Mouse (Mus musculus) midbrain, embryonic 12.5 days (tissue): ENCODE results near the gene Phactr1. TPM values are rescaled to one million over a fixed set of nuclear protein-coding genes. Genes with fewer than 3 reads are reported as not detected.
A peak's percentile ranks its signal among the peaks of the same experiment; 100 is the strongest.

Experiments
- ATAC-seq: fragments of 200-750 bp; cut with Nextera tagmentation; 2 replicates; pipeline ENCODE4 v1.8.0; 2017; ENCODE audit warnings: low read depth, moderate TSS enrichment, moderate library complexity; ENCODE audit not compliant: low FRiP score
- H3K27ac ChIP-seq: fragments of 300-500 bp; sonication (generic); replicated peaks from 2 replicates; pipeline ENCODE4 v1.5.1; 2016; ENCODE audit warnings: mild to moderate bottlenecking
- H3K27me3 ChIP-seq: fragments of 300-500 bp; sonication (generic); 2 replicates; pipeline ENCODE4 v1.6.1; 2016; ENCODE audit warnings: mild to moderate bottlenecking
- H3K36me3 ChIP-seq: fragments of 300-500 bp; sonication (generic); 2 replicates; pipeline ENCODE4 v1.6.1; 2016
- H3K4me1 ChIP-seq: fragments of 300-500 bp; sonication (generic); 2 replicates; pipeline ENCODE4 v1.6.1; 2016
- H3K4me2 ChIP-seq: fragments of 300-500 bp; sonication (generic); replicated peaks from 2 replicates; pipeline ENCODE4 v1.6.1; 2016; ENCODE audit warnings: mild to moderate bottlenecking, moderate library complexity
- H3K4me3 ChIP-seq: fragments of 300-500 bp; sonication (generic); 2 replicates; pipeline ENCODE4 v1.5.1; 2016; ENCODE audit warnings: mild to moderate bottlenecking
- H3K9ac ChIP-seq: fragments of 300-500 bp; sonication (generic); replicated peaks from 2 replicates; pipeline ENCODE4 v1.6.1; 2016; ENCODE audit warnings: mild to moderate bottlenecking, moderate library complexity
- H3K9me3 ChIP-seq: fragments of 300-500 bp; sonication (generic); 2 replicates; pipeline ENCODE4 v1.6.1; 2016; ENCODE audit warnings: mild to moderate bottlenecking
- WGBS: fragments of 180-500 bp; shearing (Covaris S2); methylation state at CpG from one replicate; pipeline ENCODE4 v1.1.7; 2016; 5-methylcytosine and 5-hydroxymethylcytosine counted together
- polyA plus RNA-seq: library from polyadenylated mRNA; unstranded; fragments of >200 nt; fragmentation: Nextera tagmentation; extraction: Ambion mirVana; gene quantifications from 2 replicates; pipeline ENCODE4 v1.2.1, GENCODE M21; 2016

Gene Phactr1
- polyA plus RNA-seq, 1 experiment from 2014 or later: 23.2 TPM

DNA sequence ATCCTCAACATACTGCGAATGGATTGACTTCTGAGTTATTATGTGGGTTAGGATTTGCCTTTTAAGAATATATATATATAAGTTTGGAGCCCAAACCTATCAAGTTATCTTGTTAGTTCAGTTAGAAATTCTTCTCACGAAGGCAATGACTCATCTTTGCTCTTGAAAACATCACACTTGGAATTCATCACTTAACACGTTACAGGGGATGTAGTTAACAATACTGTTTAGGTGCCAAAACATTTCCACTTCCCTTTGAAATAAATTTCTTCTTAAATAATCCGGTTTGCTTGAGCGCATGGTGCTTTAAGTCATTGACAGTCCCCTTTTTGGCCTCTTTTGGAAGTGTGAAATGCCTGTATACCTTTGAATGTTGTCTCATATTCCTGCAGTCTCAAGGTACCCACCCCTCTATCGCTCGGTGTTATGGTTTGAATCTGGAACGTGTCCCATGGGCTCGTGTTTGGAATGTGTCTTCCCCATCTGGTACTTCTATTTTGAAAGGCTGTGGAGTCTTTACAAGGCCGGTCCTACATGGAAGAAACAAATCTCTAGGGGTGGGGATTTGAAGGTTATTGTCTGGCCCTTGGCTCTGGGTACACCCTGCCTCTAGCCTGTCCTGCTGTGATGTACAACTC lies 80.6 kb downstream of the Phactr1 start:
- WGBS: 92% methylated on average over 10 of the region's 10 CpGs
- H3K27me3 ChIP-seq: no peaks in the 10 kb centered on the region
- no peak overlapping the region for H3K4me3 ChIP-seq
- no peak overlapping the region for H3K9ac ChIP-seq
- H3K4me1 ChIP-seq: peaks cover 19% of the 10 kb centered on the region
- no peak overlapping the region for H3K27ac ChIP-seq
- no peak for ATAC-seq
- no peak overlapping the region for H3K4me2 ChIP-seq
- H3K36me3 ChIP-seq: no peaks in the 10 kb centered on the region
- no peaks in the 10 kb centered on the region for H3K9me3 ChIP-seq

DNA sequence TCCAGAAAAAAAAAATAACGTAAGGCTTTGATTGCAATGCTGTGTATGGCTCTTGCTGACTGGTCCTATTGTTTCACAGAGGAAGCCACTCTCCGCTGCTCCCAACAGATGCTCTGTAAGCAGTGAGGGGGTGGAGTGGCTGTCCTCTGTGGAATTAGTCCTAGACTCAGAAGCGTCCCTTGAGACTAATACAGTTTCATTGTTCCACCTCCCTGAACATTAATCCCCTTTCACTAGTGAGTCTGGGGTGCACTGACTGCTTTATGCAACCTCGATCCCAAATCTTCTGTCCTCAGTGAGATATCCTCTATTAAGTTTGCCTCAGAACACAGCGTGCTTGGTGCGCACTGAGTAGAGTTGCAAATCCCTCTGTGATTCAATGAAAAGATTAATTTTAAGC lies 91.9 kb downstream of the Phactr1 start:
- no peak overlapping the region for H3K4me3 ChIP-seq
- H3K9me3 ChIP-seq: no peaks in the 10 kb centered on the region
- H3K4me1 ChIP-seq: peaks cover 15% of the 10 kb centered on the region
- WGBS: 9% methylated on average over 6 of the region's 6 CpGs
- H3K9ac ChIP-seq: no peak overlapping the region
- peak; percentile 80 for ATAC-seq
- peak overlapping the region; percentile 42 for H3K4me2 ChIP-seq
- no peaks in the 10 kb centered on the region for H3K36me3 ChIP-seq
- 0 out of 2 replicates have a peak, but pooled peaks cover 7% of the 10 kb centered on the region for H3K27me3 ChIP-seq
- H3K27ac ChIP-seq: peak overlapping the region; percentile 25; the same call in 1 of the 2 replicates

DNA sequence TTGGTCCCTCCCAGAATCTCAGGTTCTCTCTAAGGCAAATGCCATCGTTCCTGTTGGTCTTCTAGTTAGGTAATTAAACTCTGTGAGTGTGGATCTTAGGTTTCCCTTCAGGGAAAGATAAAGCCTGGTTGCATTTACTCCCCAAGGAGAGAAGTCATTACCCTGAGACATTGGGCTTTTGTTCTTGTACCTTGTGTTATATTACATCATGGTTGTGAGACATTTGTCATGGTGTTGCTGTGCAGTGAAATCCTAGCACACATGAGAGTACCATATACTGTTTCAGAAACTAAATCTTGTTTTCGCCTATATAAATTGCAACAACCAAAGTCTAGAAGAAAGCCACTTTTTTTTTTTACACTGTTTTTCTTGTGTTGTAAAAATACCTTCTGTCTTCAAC lies 93.6 kb downstream of the Phactr1 start:
- Histone ChIP-seq H3K27ac (no peak overlapping the region), H3K4me2 (no peak overlapping the region), H3K4me3 (no peak overlapping the region), H3K27me3 (0 out of 2 replicates have a peak, but pooled peaks cover 7% of the 10 kb centered on the region), H3K9me3 (no peaks in the 10 kb centered on the region), H3K36me3 (no peaks in the 10 kb centered on the region), H3K4me1 (peaks cover 18% of the 10 kb centered on the region), H3K9ac (no peak overlapping the region)
- no peak for ATAC-seq
- 69% methylated on average over 2 of the region's 2 CpGs for WGBS

DNA sequence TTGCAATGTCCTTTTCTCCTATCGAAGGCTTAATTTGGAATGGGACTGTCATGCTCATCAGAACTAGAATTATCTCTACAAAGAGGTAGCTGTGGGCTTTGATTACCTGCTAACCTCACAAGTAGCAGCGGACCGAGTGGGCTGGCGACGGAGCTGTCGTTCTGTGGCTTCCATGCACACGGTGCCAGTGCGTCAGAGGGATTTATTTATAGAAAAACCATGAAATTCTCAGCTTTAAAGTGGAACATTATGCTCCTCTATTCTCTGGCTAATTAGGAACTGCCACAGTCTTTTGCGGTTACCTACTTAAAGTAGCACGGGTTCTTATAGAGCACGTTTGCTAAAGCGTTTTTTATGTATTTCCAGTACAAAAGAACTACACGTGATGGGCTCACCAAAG lies 101.7 kb downstream of the Phactr1 start:
- Histone ChIP-seq H3K4me1 (peaks cover 3% of the 10 kb centered on the region; the same call in 1 of the 2 replicates), H3K36me3 (no peaks in the 10 kb centered on the region), H3K4me2 (no peak overlapping the region), H3K9me3 (no peaks in the 10 kb centered on the region), H3K27me3 (no peaks in the 10 kb centered on the region), H3K4me3 (no peak overlapping the region), H3K9ac (no peak overlapping the region), H3K27ac (no peak overlapping the region)
- WGBS: 65% methylated on average over 13 of the region's 13 CpGs
- no peak for ATAC-seq

DNA sequence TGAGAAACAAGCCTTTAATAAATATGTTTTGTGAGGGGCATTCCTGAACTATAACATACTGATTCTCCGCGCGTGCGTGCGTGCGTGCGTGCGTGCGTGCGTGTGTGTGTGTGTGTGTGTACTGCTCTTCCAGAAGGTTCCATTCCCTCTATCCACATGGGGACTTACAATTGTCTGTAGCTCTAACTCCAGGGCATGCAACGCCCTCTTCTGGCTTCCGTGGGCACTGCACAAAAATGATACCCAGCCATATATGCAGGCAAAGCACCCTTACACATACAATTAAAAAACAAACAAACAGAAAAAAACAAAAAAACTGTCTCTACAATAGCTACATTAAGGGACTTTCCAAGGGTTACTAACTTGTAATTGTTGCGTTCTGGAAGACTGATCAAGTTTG lies 108.8 kb downstream of the Phactr1 start:
- 86% methylated on average over 13 of the region's 13 CpGs for WGBS
- no peaks in the 10 kb centered on the region for H3K27me3 ChIP-seq
- H3K27ac ChIP-seq: no peak overlapping the region
- no peaks in the 10 kb centered on the region for H3K36me3 ChIP-seq
- peaks cover 5% of the 10 kb centered on the region; the same call in 1 of the 2 replicates for H3K4me1 ChIP-seq
- no peak overlapping the region for H3K4me3 ChIP-seq
- H3K9me3 ChIP-seq: no peaks in the 10 kb centered on the region
- H3K9ac ChIP-seq: no peak overlapping the region
- H3K4me2 ChIP-seq: no peak overlapping the region
- ATAC-seq: no peak

DNA sequence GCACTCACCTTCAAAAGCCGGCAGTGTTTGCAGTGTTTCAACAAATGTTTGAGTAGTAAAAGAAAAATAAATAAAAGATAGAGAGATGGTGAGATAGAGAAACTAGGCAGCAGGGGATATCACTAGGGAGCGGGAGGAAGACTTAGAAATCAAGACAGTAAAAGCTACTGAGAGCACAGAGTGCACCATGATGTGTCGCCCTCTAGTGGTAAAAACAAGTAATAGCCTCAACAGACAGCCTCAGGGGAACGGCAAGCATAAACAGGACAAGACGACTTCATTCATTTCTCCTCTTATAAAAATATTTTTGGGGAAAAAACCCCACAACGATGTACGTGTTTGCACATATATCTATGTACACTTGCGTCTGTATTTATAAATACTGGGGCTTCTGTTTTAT lies 111.9 kb downstream of the Phactr1 start:
- no peak overlapping the region for H3K4me2 ChIP-seq
- H3K36me3 ChIP-seq: no peaks in the 10 kb centered on the region

DNA sequence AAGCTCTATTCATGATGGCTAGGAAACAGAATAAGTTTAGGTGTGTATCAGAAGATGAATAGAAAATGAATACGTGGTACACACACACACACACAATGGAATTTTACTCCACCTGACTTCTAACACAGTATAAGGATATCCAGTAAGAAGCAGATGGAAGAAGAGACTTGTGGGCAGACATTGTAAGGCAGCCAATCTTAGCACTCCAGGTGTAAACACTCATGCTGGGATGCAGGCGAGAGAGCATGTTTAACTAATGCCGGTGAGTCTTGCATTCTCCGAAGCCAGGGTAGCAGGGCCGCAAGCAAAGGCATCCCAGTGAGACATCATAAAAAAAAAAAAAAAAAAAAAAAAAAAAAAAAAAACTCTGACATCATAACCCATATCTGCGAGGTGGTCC lies 120.1 kb downstream of the Phactr1 start:
- H3K36me3 ChIP-seq: no peaks in the 10 kb centered on the region
- peaks cover 10% of the 10 kb centered on the region for H3K4me1 ChIP-seq
- H3K9ac ChIP-seq: no peak overlapping the region
- WGBS: 89% methylated on average over 6 of the region's 6 CpGs
- no peak overlapping the region for H3K4me3 ChIP-seq
- H3K4me2 ChIP-seq: no peak overlapping the region
- no peaks in the 10 kb centered on the region for H3K9me3 ChIP-seq
- no peaks in the 10 kb centered on the region for H3K27me3 ChIP-seq
- H3K27ac ChIP-seq: no peak overlapping the region
- no peak for ATAC-seq

More for the DNA sequence above, 111.9 kb downstream of the Phactr1 start:
- Histone ChIP-seq H3K9ac (no peak overlapping the region), H3K4me1 (peaks cover 5% of the 10 kb centered on the region; the same call in 1 of the 2 replicates), H3K4me3 (no peak overlapping the region), H3K27me3 (no peaks in the 10 kb centered on the region), H3K27ac (no peak overlapping the region), H3K9me3 (no peaks in the 10 kb centered on the region)
- no peak for ATAC-seq
- 22% methylated on average over 8 of the region's 8 CpGs for WGBS

DNA sequence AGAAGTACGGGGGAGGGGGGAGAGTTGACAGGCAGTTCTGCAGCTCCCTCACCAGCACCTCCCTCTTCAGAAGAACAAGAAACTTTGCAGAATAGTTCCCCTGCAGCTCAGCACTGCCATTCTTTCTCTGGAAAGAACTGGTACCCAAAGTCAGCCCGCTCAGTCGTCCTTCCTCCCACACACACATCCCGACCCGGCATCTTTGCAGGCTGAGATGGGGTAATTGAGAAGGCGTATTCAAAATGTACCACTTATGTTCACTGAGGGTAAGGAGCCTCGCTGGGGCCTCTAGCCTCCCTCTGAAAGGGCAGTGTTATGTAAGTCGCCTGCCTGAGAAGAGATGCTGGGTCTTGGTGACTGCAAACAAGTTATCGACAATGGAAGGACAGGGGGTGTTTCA lies 123.9 kb downstream of the Phactr1 start:
- Histone ChIP-seq H3K9ac (no peak overlapping the region), H3K4me2 (no peak overlapping the region), H3K27me3 (no peaks in the 10 kb centered on the region), H3K36me3 (no peaks in the 10 kb centered on the region), H3K9me3 (no peaks in the 10 kb centered on the region), H3K27ac (no peak overlapping the region), H3K4me3 (no peak overlapping the region), H3K4me1 (peaks cover 10% of the 10 kb centered on the region)
- ATAC-seq: no peak
- 46% methylated on average over 9 of the region's 9 CpGs for WGBS

DNA sequence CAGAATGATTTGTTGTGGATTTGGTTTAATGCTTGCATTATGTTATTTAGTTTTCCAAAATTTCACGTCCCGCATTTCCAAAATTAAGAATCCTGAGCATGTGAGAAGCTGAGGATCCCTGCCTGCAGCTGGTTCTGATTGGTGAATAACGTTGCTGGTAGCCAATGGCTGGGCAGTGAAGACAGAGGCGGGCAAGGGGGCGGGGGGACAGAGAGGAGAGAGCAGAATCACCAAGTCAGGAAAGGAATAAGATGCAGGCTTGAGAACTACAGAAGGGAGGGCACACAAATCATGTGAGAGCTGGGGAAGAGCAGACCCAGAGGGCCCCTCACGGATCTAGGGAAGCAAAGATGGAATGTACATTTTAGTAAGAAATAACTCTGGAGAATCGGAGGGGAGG lies 132.3 kb downstream of the Phactr1 start:
- Histone ChIP-seq H3K27ac (no peak overlapping the region), H3K27me3 (no peaks in the 10 kb centered on the region), H3K4me2 (peak overlapping the region; percentile 42), H3K36me3 (no peaks in the 10 kb centered on the region), H3K9ac (no peak overlapping the region), H3K4me3 (peak overlapping the region; percentile 4; the same call in 1 of the 2 replicates), H3K9me3 (no peaks in the 10 kb centered on the region), H3K4me1 (peaks cover 11% of the 10 kb centered on the region)
- 22% methylated on average over 7 of the region's 7 CpGs for WGBS
- peak; percentile 86 for ATAC-seq

DNA sequence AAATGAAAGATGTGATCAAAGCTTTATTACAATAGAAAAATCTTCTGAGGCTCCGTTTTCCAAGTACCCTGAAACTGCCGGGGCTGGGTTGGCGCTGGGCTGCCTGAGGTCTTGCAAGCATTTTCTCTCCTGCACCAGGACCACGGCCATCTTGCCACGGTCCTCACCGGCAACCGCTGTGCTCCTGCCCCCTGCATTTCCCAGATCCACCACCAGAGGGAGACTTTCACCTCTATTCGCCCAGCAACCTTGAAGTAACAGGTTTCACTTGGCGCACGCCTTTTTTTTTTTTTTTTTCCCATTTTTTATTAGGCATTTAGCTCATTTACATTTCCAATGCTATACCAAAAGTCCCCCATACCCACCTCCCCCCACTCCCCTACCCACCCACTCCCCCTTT lies 138.0 kb downstream of the Phactr1 start:
- peaks cover 13% of the 10 kb centered on the region for H3K4me1 ChIP-seq
- H3K36me3 ChIP-seq: no peaks in the 10 kb centered on the region
- ATAC-seq: no peak
- no peak overlapping the region for H3K27ac ChIP-seq
- H3K9me3 ChIP-seq: no peaks in the 10 kb centered on the region
- H3K27me3 ChIP-seq: no peaks in the 10 kb centered on the region; the same call in 1 of the 2 replicates
- no peak overlapping the region for H3K4me3 ChIP-seq
- H3K9ac ChIP-seq: no peak overlapping the region
- WGBS: 46% methylated on average over 10 of the region's 10 CpGs
- H3K4me2 ChIP-seq: no peak overlapping the region

DNA sequence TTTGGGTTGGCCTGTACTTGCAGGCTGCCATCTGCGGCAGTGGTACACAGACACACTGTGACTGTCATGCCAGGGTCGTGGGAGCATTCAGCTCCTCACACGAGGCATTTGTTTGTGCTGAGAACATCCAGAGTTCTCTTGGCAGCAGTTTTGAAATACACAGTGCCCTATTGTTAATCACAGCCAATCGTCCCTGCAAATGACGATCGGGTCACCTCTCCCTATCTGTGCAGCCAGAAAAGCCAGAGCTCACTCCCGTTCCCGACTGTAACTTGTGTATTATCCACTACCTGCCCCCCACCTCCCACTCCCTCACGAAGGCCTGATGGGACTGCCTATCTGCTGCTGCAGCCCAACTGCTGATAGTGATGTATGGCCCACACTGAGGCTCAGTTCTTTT lies 140.1 kb downstream of the Phactr1 start:
- Histone ChIP-seq H3K4me2 (no peak overlapping the region), H3K4me1 (peaks cover 10% of the 10 kb centered on the region; the same call in 1 of the 2 replicates), H3K9me3 (peaks cover 3% of the 10 kb centered on the region; the same call in 1 of the 2 replicates), H3K27me3 (no peaks in the 10 kb centered on the region; the same call in 1 of the 2 replicates), H3K27ac (no peak overlapping the region), H3K9ac (no peak overlapping the region), H3K4me3 (no peak overlapping the region), H3K36me3 (no peaks in the 10 kb centered on the region)
- 71% methylated on average over 9 of the region's 9 CpGs for WGBS
- ATAC-seq: no peak

DNA sequence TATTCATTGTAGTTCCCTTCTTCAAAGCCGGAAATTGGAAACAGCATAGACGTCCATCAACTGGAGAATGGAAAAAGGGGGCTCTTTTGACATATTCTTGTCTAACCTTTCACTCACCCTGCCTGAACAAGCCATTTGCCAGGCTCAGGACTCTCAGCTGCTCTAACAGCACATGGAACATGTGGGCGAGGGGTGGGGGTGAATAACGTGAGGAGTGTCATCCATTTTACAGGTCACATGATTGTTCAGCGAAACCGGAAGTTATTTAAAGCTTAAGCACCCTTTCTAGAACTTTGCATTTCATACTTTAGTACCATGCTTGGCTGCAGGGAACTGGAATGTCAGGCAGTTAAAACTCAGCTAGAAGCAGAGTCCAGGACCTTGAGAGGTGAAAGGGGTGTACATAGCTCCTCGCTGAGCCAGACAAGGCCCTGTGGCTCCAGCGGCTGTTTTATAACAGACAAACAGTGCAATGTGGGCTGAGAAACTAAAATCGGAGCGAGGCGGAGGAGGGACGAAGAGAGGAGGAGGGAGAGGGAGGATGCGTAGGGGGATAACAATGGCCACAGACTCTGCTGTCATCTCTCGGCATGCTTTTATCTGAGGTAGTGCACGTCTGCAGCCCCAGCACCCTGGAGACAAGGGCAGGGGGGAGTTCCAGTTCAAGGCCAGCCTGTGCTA lies 141.1 kb downstream of the Phactr1 start:
- 0 out of 2 replicates have a peak overlapping the region, but pooled peaks have one; percentile 15 for H3K9ac ChIP-seq
- no peaks in the 10 kb centered on the region for H3K36me3 ChIP-seq
- H3K27me3 ChIP-seq: no peaks in the 10 kb centered on the region; the same call in 1 of the 2 replicates
- WGBS: 67% methylated on average over 15 of the region's 15 CpGs
- H3K9me3 ChIP-seq: peaks cover 3% of the 10 kb centered on the region; the same call in 1 of the 2 replicates
- H3K4me3 ChIP-seq: no peak overlapping the region
- H3K4me2 ChIP-seq: no peak overlapping the region
- peaks cover 10% of the 10 kb centered on the region; the same call in 1 of the 2 replicates for H3K4me1 ChIP-seq
- H3K27ac ChIP-seq: no peak overlapping the region
- no peak for ATAC-seq
